Mouse (Mus musculus) testis, adult 2 months (tissue): Measurements from ENCODE around the gene Ube2u.

Experiments
- CTCF ChIP-seq: fragments of 200-500 bp; IDR thresholded peaks from 2 replicates; pipeline ENCODE4 v1.5.1; 2012; ENCODE audit warnings: low read depth, mild to moderate bottlenecking, inconsistent platforms, low read length, moderate library complexity; ENCODE audit not compliant: control insufficient read depth, insufficient read depth, insufficient replicate concordance
- POLR2A ChIP-seq: fragments of 200-500 bp; IDR thresholded peaks from 2 replicates; pipeline ENCODE4 v1.6.1; 2012; ENCODE audit warnings: low read depth, mild to moderate bottlenecking, inconsistent platforms, low read length, moderate library complexity; ENCODE audit not compliant: control insufficient read depth

- TF ChIP-seq CTCF: peak; percentile 76; the same call in 1 of the 2 replicates
- no peak for TF ChIP-seq POLR2A
These were observed 109.9 kb downstream of the Ube2u start for GRCm38 (mm10) chr4:100588236-100589206.
